In the genomic region with DNA sequence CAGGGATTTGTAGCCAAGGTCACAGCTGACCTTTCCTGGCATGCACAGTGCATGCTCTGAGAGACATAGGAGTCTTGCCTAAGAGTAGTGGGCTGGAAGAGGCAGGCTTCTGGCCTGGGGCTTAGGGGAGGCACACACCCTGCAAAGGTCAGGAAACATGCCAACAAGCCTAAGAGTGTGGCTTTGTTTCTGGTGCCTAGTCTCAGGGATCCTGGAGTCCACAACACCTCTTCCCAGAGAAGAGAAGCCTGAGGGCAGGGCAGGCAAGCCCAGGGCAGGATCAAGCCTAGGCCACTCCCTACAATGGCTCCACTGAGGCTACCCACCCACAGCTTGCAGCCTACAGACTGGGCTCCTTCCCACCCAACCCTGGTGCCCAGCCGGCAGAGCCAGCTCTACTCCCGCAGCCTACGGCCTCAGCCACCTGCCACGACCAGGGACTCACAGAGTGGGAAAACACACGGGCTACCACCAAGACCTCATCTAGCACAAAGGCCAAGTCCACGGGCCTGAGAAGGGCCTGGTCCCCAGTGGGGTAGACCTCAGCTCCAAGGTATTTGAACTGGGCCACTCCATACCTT, we compare ENCODE assay signal across 8 mouse cellular contexts. TPM values are rescaled to one million over a fixed set of nuclear protein-coding genes. Genes with fewer than 3 reads are reported as not detected.
DNase-seq lines count a peak whose midpoint lies in the region; ATAC-seq and TF ChIP-seq lines count a peak whose summit lies in the region.

No protein-coding gene starts in this region.

- TF ChIP-seq POLR2A in myocyte (IDR thresholded peaks at IDR 0.05; ENCODE audit: insufficient read length, low read depth), result peak; percentile 38

- 40% methylated on average over 6 of the region's 6 CpGs for WGBS in lung, embryonic 15.5 days
- 70% methylated on average over 6 of the region's 6 CpGs for WGBS in limb, embryonic 10.5 days

- H3K36me3 ChIP-seq in lung, embryonic 15.5 days, result peaks cover 42% of the 10 kb centered on the region
- peaks cover 42% of the 10 kb centered on the region for H3K36me3 ChIP-seq in limb, embryonic 10.5 days
- H3K36me3 ChIP-seq in myocyte (ENCODE audit: control insufficient read depth, insufficient read depth), result peaks cover 26% of the 10 kb centered on the region

- peak overlapping the region; percentile 81 for H3K4me2 ChIP-seq in lung, embryonic 15.5 days
- peak overlapping the region; percentile 81 for H3K4me2 ChIP-seq in myocyte (ENCODE audit: low read depth)

- no peaks in the 10 kb centered on the region for H3K9me3 ChIP-seq in lung, embryonic 15.5 days
- H3K9me3 ChIP-seq in limb, embryonic 10.5 days (replicated peaks), result no peaks in the 10 kb centered on the region

- DNase-seq in lung, postnatal 10 days, result no peak
- peak; percentile 67 to 75 for DNase-seq in adrenal gland, postnatal 36 days
- peak; percentile 98 for DNase-seq in gonadal fat pad, adult 2 months (ENCODE audit: low read depth)
- DNase-seq in limb, embryonic 10.5 days (ENCODE audit: low spot score), result no peak
- DNase-seq in ovary, postnatal 10 days (ENCODE audit: low spot score), result no peak

- H3K27ac ChIP-seq in lung, embryonic 15.5 days, result no peak overlapping the region
- peak overlapping the region; percentile 83 for H3K27ac ChIP-seq in limb, embryonic 10.5 days

- H3K79me2 ChIP-seq in myocyte (ENCODE audit: control insufficient read depth, insufficient read depth), result peaks cover 35% of the 10 kb centered on the region

- no peaks in the 10 kb centered on the region for H3K27me3 ChIP-seq in lung, embryonic 15.5 days
- no peaks in the 10 kb centered on the region for H3K27me3 ChIP-seq in limb, embryonic 10.5 days (ENCODE audit: low read depth, poor library complexity, severe bottlenecking)
- H3K27me3 ChIP-seq in myocyte (ENCODE audit: control insufficient read depth, insufficient read depth, insufficient read length), result no peaks in the 10 kb centered on the region

- peak overlapping the region; percentile 88 for H3K4me3 ChIP-seq in lung, embryonic 15.5 days
- peak overlapping the region; percentile 82 for H3K4me3 ChIP-seq in limb, embryonic 10.5 days
- H3K4me3 ChIP-seq in myocyte, result peak overlapping the region; percentile 94

- peak overlapping the region; percentile 67 for H3ac ChIP-seq in myocyte (ENCODE audit: control insufficient read depth, insufficient read length)

- peak overlapping the region; percentile 85 for H3K9ac ChIP-seq in lung, embryonic 15.5 days

- ATAC-seq in lung, embryonic 15.5 days (ENCODE audit: borderline replicate concordance, extremely low read depth, low FRiP score, low TSS enrichment), result no peak
- no peak for ATAC-seq in monocyte, adult 5-6 weeks (replicated peaks; ENCODE audit: insufficient number of reproducible peaks, low FRiP score, low TSS enrichment, poor library complexity, severe bottlenecking)

- peaks cover 17% of the 10 kb centered on the region for H3K4me1 ChIP-seq in lung, embryonic 15.5 days
- H3K4me1 ChIP-seq in limb, embryonic 10.5 days, result peaks cover 19% of the 10 kb centered on the region

TF ChIP-seq in myocyte, 11 proteins besides CTCF, POLR2A, EP300 and RAD21:
- TF ChIP-seq USF1 (IDR thresholded peaks at IDR 0.05; ENCODE audit: low read depth), result no peak
- TF ChIP-seq CEBPB (IDR thresholded peaks at IDR 0.05; ENCODE audit: insufficient read depth, poor library complexity, severe bottlenecking), result no peak
- no peak for TF ChIP-seq REST (IDR thresholded peaks at IDR 0.05; ENCODE audit: insufficient read depth, insufficient read length)
- no peak for TF ChIP-seq SRF (IDR thresholded peaks at IDR 0.05; ENCODE audit: control insufficient read depth, insufficient read length, low read depth)
- no peak for TF ChIP-seq MAX (IDR thresholded peaks at IDR 0.05; ENCODE audit: low read depth)
- no peak for TF ChIP-seq MYOG (IDR thresholded peaks at IDR 0.05; ENCODE audit: control insufficient read depth in 1 of 3, insufficient read depth in 1 of 3, insufficient read length in 2 of 3, low read depth in 2 of 3)
- no peak for TF ChIP-seq E2F4 (IDR thresholded peaks at IDR 0.05; ENCODE audit: insufficient read depth)
- TF ChIP-seq POLR2AphosphoS2 (IDR thresholded peaks at IDR 0.05; ENCODE audit: insufficient read length, low read depth), result no peak
- TF ChIP-seq TCF12 (IDR thresholded peaks at IDR 0.05; ENCODE audit: insufficient read depth, poor library complexity, severe bottlenecking), result no peak
- no peak for TF ChIP-seq TCF3 (IDR thresholded peaks at IDR 0.05; ENCODE audit: insufficient read length, low read depth)
- TF ChIP-seq MYOD1 (IDR thresholded peaks at IDR 0.05; ENCODE audit: control insufficient read depth in 1 of 3, insufficient read length in 2 of 3, low read depth in 2 of 3), result no peak

RNA-seq across cellular contexts. Expression of gene Ctsd, which starts 1.1 kb away (rescaled TPM):
- polyA plus RNA-seq in lung, embryonic 15.5 days (2015; fragmentation: Nextera tagmentation; extraction: Ambion mirVana), result 272 and 299 TPM in 2 replicates
- 1,000 to 10,000 TPM in 1 of 2 experiments, 100 to 1,000 TPM in 1; 932 to 1,123 TPM for total RNA-seq in adrenal gland, postnatal 36 days (2021)
- polyA plus RNA-seq in gonadal fat pad, adult 2 months (2012; rRNA removed), result 1,099 and 1,739 TPM in 2 replicates
- polyA plus RNA-seq in limb, embryonic 10.5 days (2016; fragmentation: Nextera tagmentation; extraction: Ambion mirVana), result 121 and 132 TPM in 2 replicates
- polyA plus RNA-seq in myocyte (2012; fragmentation: generic; extraction: Trizol), result 887 TPM
- total RNA-seq in monocyte, adult 5-6 weeks (2017), result 304 to 518 TPM (median 326 TPM) in 3 replicates

RNA-seq across cellular contexts. Expression of gene Gm49369, which starts 4.2 kb away (rescaled TPM):
- polyA plus RNA-seq in lung, embryonic 15.5 days (2015; fragmentation: Nextera tagmentation; extraction: Ambion mirVana), result 0.39 and 0.72 TPM in 2 replicates
- 1 to 10 TPM; 2.6 to 3.3 TPM for total RNA-seq in adrenal gland, postnatal 36 days (2021)
- polyA plus RNA-seq in gonadal fat pad, adult 2 months (2012; rRNA removed), result 0.74 and 1.0 TPM in 2 replicates
- 0.63 and 1.1 TPM in 2 replicates for polyA plus RNA-seq in limb, embryonic 10.5 days (2016; fragmentation: Nextera tagmentation; extraction: Ambion mirVana)
- polyA plus RNA-seq in myocyte (2012; fragmentation: generic; extraction: Trizol), result 0.31 TPM
- 242 to 452 TPM (median 290 TPM) in 3 replicates for total RNA-seq in monocyte, adult 5-6 weeks (2017)

RNA-seq across cellular contexts. Expression of gene Ifitm10, which starts 13.2 kb away (rescaled TPM):
- polyA plus RNA-seq in lung, embryonic 15.5 days (2015; fragmentation: Nextera tagmentation; extraction: Ambion mirVana), result 5.4 and 5.7 TPM in 2 replicates
- total RNA-seq in adrenal gland, postnatal 36 days (2021), result 1 to 10 TPM; 3.0 to 4.4 TPM
- 4.5 and 5.4 TPM in 2 replicates for polyA plus RNA-seq in gonadal fat pad, adult 2 months (2012; rRNA removed)
- 0.53 and 0.73 TPM in 2 replicates for polyA plus RNA-seq in limb, embryonic 10.5 days (2016; fragmentation: Nextera tagmentation; extraction: Ambion mirVana)
- 5.4 TPM for polyA plus RNA-seq in myocyte (2012; fragmentation: generic; extraction: Trizol)
- 10.2 to 46.5 TPM (median 13.9 TPM) in 3 replicates for total RNA-seq in monocyte, adult 5-6 weeks (2017)

RNA-seq across cellular contexts. Expression of gene Syt8, which starts 47.9 kb away (rescaled TPM):
- 0.34 and 0.87 TPM in 2 replicates for polyA plus RNA-seq in lung, embryonic 15.5 days (2015; fragmentation: Nextera tagmentation; extraction: Ambion mirVana)
- not detected for total RNA-seq in adrenal gland, postnatal 36 days (2021)
- polyA plus RNA-seq in gonadal fat pad, adult 2 months (2012; rRNA removed), result 0.50 and 0.75 TPM in 2 replicates
- polyA plus RNA-seq in limb, embryonic 10.5 days (2016; fragmentation: Nextera tagmentation; extraction: Ambion mirVana), result 0.25 TPM in 1 of 2 replicates, not detected in the other
- 14.5 TPM for polyA plus RNA-seq in myocyte (2012; fragmentation: generic; extraction: Trizol)
- total RNA-seq in monocyte, adult 5-6 weeks (2017), result not detected in 3 replicates

RNA-seq across cellular contexts. Expression of gene Tnni2, which starts 54.9 kb away (rescaled TPM):
- polyA plus RNA-seq in lung, embryonic 15.5 days (2015; fragmentation: Nextera tagmentation; extraction: Ambion mirVana), result 2.4 and 7.4 TPM in 2 replicates
- total RNA-seq in adrenal gland, postnatal 36 days (2021), result under 1 TPM; 0.50 to 0.89 TPM
- 2.0 and 7.1 TPM in 2 replicates for polyA plus RNA-seq in gonadal fat pad, adult 2 months (2012; rRNA removed)
- polyA plus RNA-seq in limb, embryonic 10.5 days (2016; fragmentation: Nextera tagmentation; extraction: Ambion mirVana), result 2.4 and 3.6 TPM in 2 replicates
- 3,238 TPM for polyA plus RNA-seq in myocyte (2012; fragmentation: generic; extraction: Trizol)
- total RNA-seq in monocyte, adult 5-6 weeks (2017), result 7.5 to 20.6 TPM (median 11.3 TPM) in 3 replicates

Comparison
In these comparisons a context has a peak if more than half of its experiments do, and no peak if none do; other contexts are left out.
1. DNase-seq: peak in adrenal gland, postnatal 36 days (2 of 2) and gonadal fat pad, adult 2 months (single experiment); none in lung, postnatal 10 days (single experiment), limb, embryonic 10.5 days (single experiment) and ovary, postnatal 10 days (single experiment).
2. Peak in every context shown above with its lines, with median percentiles within 50 percentile points of each other: H3K4me3 ChIP-seq.